ENCODE assay signal across 10 mouse cellular contexts in genomic region chr13:45469481-45470301, GRCm38 (mm10). TPM values are rescaled to one million over a fixed set of nuclear protein-coding genes. Genes with fewer than 3 reads are reported as not detected.
DNase-seq lines count a peak whose midpoint lies in the region; ATAC-seq and TF ChIP-seq lines count a peak whose summit lies in the region.
"Had no signal": no experiment of that assay in that cellular context is flagged by ENCODE, and none has a peak within 500 bp of the region (broad histone marks: within the 10 kb centered on the region; RNA-seq: fewer than 3 reads in every experiment).

No protein-coding gene starts in this region.

- no peaks in the 10 kb centered on the region for H3K27me3 ChIP-seq in intestine, embryonic 14.5 days (replicated peaks; ENCODE audit: control insufficient read depth, insufficient read depth, low read length)
- H3K27me3 ChIP-seq in intestine, postnatal 0 days (replicated peaks; ENCODE audit: control insufficient read depth, insufficient read depth, low read length), result no peaks in the 10 kb centered on the region
- H3K27me3 ChIP-seq in embryonic facial prominence, embryonic 12.5 days, result no peaks in the 10 kb centered on the region
- H3K27me3 ChIP-seq in midbrain, embryonic 11.5 days (ENCODE audit: control insufficient read depth, insufficient read depth, low read length), result no peaks in the 10 kb centered on the region

- ATAC-seq in intestine, embryonic 14.5 days (replicated peaks; ENCODE audit: low FRiP score, low TSS enrichment, low read depth), result no peak
- ATAC-seq in intestine, postnatal 0 days, result no peak
- peak; percentile 83 for ATAC-seq in embryonic facial prominence, embryonic 12.5 days (ENCODE audit: insufficient number of reproducible peaks, insufficient read depth, low FRiP score, low TSS enrichment)
- peak; percentile 77 for ATAC-seq in midbrain, embryonic 11.5 days (ENCODE audit: low FRiP score)

- no peaks in the 10 kb centered on the region for H3K9me3 ChIP-seq in intestine, embryonic 14.5 days (ENCODE audit: control insufficient read depth, low read length)
- H3K9me3 ChIP-seq in intestine, postnatal 0 days (ENCODE audit: control insufficient read depth), result no peaks in the 10 kb centered on the region
- no peaks in the 10 kb centered on the region for H3K9me3 ChIP-seq in embryonic facial prominence, embryonic 12.5 days
- H3K9me3 ChIP-seq in midbrain, embryonic 11.5 days (ENCODE audit: control insufficient read depth, low read length), result no peaks in the 10 kb centered on the region
- H3K9me3 ChIP-seq: G1E had no signal

- peak overlapping the region; percentile 6; the same call in 1 of the 2 replicates for H3K4me2 ChIP-seq in intestine, embryonic 14.5 days (ENCODE audit: low read length)
- H3K4me2 ChIP-seq in intestine, postnatal 0 days (replicated peaks; ENCODE audit: low read depth), result no peak overlapping the region
- peak overlapping the region; percentile 14 for H3K4me2 ChIP-seq in embryonic facial prominence, embryonic 12.5 days (replicated peaks)
- 0 out of 2 replicates have a peak overlapping the region, but pooled peaks have one; percentile 12 for H3K4me2 ChIP-seq in midbrain, embryonic 11.5 days

- no peak overlapping the region; the same call in 1 of the 2 replicates for H3K27ac ChIP-seq in intestine, embryonic 14.5 days (ENCODE audit: low read depth)
- no peak overlapping the region for H3K27ac ChIP-seq in intestine, postnatal 0 days (ENCODE audit: low read depth, low read length)
- peak overlapping the region; percentile 74 for H3K27ac ChIP-seq in embryonic facial prominence, embryonic 12.5 days
- peak overlapping the region; percentile 48; the same call in 1 of the 2 replicates for H3K27ac ChIP-seq in midbrain, embryonic 11.5 days (ENCODE audit: low read depth, low read length)
- H3K27ac ChIP-seq in left cerebral cortex, adult 2 months, result no peak overlapping the region
- H3K27ac ChIP-seq: heart, adult 2 months had no signal

- no peak overlapping the region for H3K9ac ChIP-seq in intestine, embryonic 14.5 days (ENCODE audit: low read length)
- H3K9ac ChIP-seq in intestine, postnatal 0 days (ENCODE audit: low read depth, low read length), result no peak overlapping the region
- no peak overlapping the region for H3K9ac ChIP-seq in embryonic facial prominence, embryonic 12.5 days
- no peak overlapping the region for H3K9ac ChIP-seq in midbrain, embryonic 11.5 days (ENCODE audit: low read length)

- intact Hi-C loops in left cerebral cortex, adult 2 months (cut with DNase I), result no loop called here

- WGBS in intestine, embryonic 14.5 days, result 33% methylated on average over 19 of the region's 19 CpGs
- 40% methylated on average over 19 of the region's 19 CpGs for WGBS in intestine, postnatal 0 days
- WGBS in embryonic facial prominence, embryonic 12.5 days, result 13% methylated on average over 19 of the region's 19 CpGs
- 20% methylated on average over 19 of the region's 19 CpGs for WGBS in midbrain, embryonic 11.5 days

- no peak for DNase-seq in intestine, embryonic 14.5 days (ENCODE audit: low spot score)
- peak; percentile 73 for DNase-seq in kidney, adult 18-20 months
- peak; percentile 89 for DNase-seq in midbrain, embryonic 11.5 days (ENCODE audit: low spot score, missing footprints)
- DNase-seq in yolk sac, embryonic 10.5 days (ENCODE audit: low spot score), result peak; percentile 62
- no peak for DNase-seq in frontal cortex, postnatal 14 days (ENCODE audit: low spot score in 2 of 2)
- DNase-seq in left cerebral cortex, adult 2 months (ENCODE audit: extremely low spot score in 1 of 2, low spot score in 2 of 2), result no peak

- H3K4me1 ChIP-seq in intestine, embryonic 14.5 days (replicated peaks; ENCODE audit: control insufficient read depth, insufficient read depth, low read length), result peaks cover 11% of the 10 kb centered on the region
- H3K4me1 ChIP-seq in intestine, postnatal 0 days (replicated peaks; ENCODE audit: control insufficient read depth, insufficient read depth, low read length), result 0 out of 2 replicates have a peak, but pooled peaks cover 3% of the 10 kb centered on the region
- peaks cover 17% of the 10 kb centered on the region for H3K4me1 ChIP-seq in embryonic facial prominence, embryonic 12.5 days
- peaks cover 13% of the 10 kb centered on the region for H3K4me1 ChIP-seq in midbrain, embryonic 11.5 days (ENCODE audit: control insufficient read depth, insufficient read depth, low read length)

- no peak overlapping the region for H3K4me3 ChIP-seq in intestine, embryonic 14.5 days (ENCODE audit: low read depth, low read length)
- no peak overlapping the region for H3K4me3 ChIP-seq in intestine, postnatal 0 days (ENCODE audit: low read depth, low read length)
- no peak overlapping the region for H3K4me3 ChIP-seq in embryonic facial prominence, embryonic 12.5 days
- no peak overlapping the region for H3K4me3 ChIP-seq in midbrain, embryonic 11.5 days (ENCODE audit: low read depth, low read length)
- H3K4me3 ChIP-seq in left cerebral cortex, adult 2 months, result no peak overlapping the region
- H3K4me3 ChIP-seq: heart, adult 2 months had no signal

- no peak for TF ChIP-seq CTCF in intestine, postnatal 0 days (IDR thresholded peaks at IDR 0.05; ENCODE audit: low read depth)
- TF ChIP-seq CTCF in left cerebral cortex, adult 2 months (IDR thresholded peaks at IDR 0.05), result no peak

- no peaks in the 10 kb centered on the region for H3K36me3 ChIP-seq in intestine, embryonic 14.5 days (ENCODE audit: control insufficient read depth, insufficient read depth, low read length)
- no peaks in the 10 kb centered on the region for H3K36me3 ChIP-seq in intestine, postnatal 0 days (ENCODE audit: control insufficient read depth, insufficient read depth)
- H3K36me3 ChIP-seq in embryonic facial prominence, embryonic 12.5 days, result no peaks in the 10 kb centered on the region
- H3K36me3 ChIP-seq in midbrain, embryonic 11.5 days (ENCODE audit: control insufficient read depth, insufficient read depth, low read length), result no peaks in the 10 kb centered on the region
- H3K36me3 ChIP-seq: G1E had no signal

RNA-seq across cellular contexts. Expression of gene Gmpr, which starts 37.6 kb away (rescaled TPM):
- polyA plus RNA-seq in intestine, embryonic 14.5 days (2014; fragmentation: Nextera tagmentation; extraction: Ambion mirVana), result 33.6 and 35.9 TPM in 2 replicates
- polyA plus RNA-seq in intestine, postnatal 0 days (2015; fragmentation: Nextera tagmentation; extraction: Ambion mirVana), result 20.5 and 22.5 TPM in 2 replicates
- 21.2 and 21.4 TPM in 2 replicates for polyA plus RNA-seq in embryonic facial prominence, embryonic 12.5 days (2016; fragmentation: Nextera tagmentation; extraction: Ambion mirVana)
- polyA plus RNA-seq in midbrain, embryonic 11.5 days (2014; fragmentation: Nextera tagmentation; extraction: Ambion mirVana), result 19.5 and 20.5 TPM in 2 replicates
- 10 to 100 TPM; 46.0 to 50.6 TPM for total RNA-seq in left cerebral cortex, adult 2 months (2021)

Comparison
In these comparisons a context has a peak if more than half of its experiments do, and no peak if none do; other contexts are left out.
1. ATAC-seq: peak in embryonic facial prominence, embryonic 12.5 days (single experiment) and midbrain, embryonic 11.5 days (single experiment); none in intestine, embryonic 14.5 days (single experiment) and intestine, postnatal 0 days (single experiment).
2. DNase-seq: peak in kidney, adult 18-20 months (single experiment), midbrain, embryonic 11.5 days (single experiment) and yolk sac, embryonic 10.5 days (single experiment); none in intestine, embryonic 14.5 days (single experiment), frontal cortex, postnatal 14 days (0 of 2) and left cerebral cortex, adult 2 months (0 of 2).
3. H3K27ac ChIP-seq: peak in embryonic facial prominence, embryonic 12.5 days (single experiment) and midbrain, embryonic 11.5 days (single experiment); none in intestine, embryonic 14.5 days (single experiment), intestine, postnatal 0 days (single experiment) and left cerebral cortex, adult 2 months (single experiment).